Mouse (Mus musculus) limb, embryonic 15.5 days (tissue): Measurements from ENCODE around the gene Gmnc. TPM values are rescaled to one million over a fixed set of nuclear protein-coding genes. Genes with fewer than 3 reads are reported as not detected.

Experiments
- ATAC-seq: fragments of 200-750 bp; cut with Nextera tagmentation; 2 replicates; pipeline ENCODE4 v1.8.0; 2017; ENCODE audit warnings: low read depth, moderate TSS enrichment; ENCODE audit not compliant: insufficient number of reproducible peaks, low FRiP score, low TSS enrichment
- H3K27ac ChIP-seq: fragments of 300-500 bp; sonication (generic); 2 replicates; pipeline ENCODE4 v1.5.1; 2015; ENCODE audit warnings: moderate library complexity, mild to moderate bottlenecking, inconsistent platforms
- H3K27me3 ChIP-seq: fragments of 300-500 bp; sonication (generic); 2 replicates; pipeline ENCODE4 v1.6.1; 2015; ENCODE audit warnings: inconsistent platforms
- H3K36me3 ChIP-seq: fragments of 300-500 bp; sonication (generic); 2 replicates; pipeline ENCODE4 v1.6.1; 2015; ENCODE audit warnings: inconsistent platforms
- H3K4me1 ChIP-seq: fragments of 300-500 bp; sonication (generic); 2 replicates; pipeline ENCODE4 v1.6.1; 2015; ENCODE audit warnings: inconsistent platforms
- H3K4me2 ChIP-seq: fragments of 300-500 bp; sonication (generic); 2 replicates; pipeline ENCODE4 v1.6.1; 2015; ENCODE audit warnings: mild to moderate bottlenecking, inconsistent platforms
- H3K4me3 ChIP-seq: fragments of 300-500 bp; sonication (generic); 2 replicates; pipeline ENCODE4 v1.5.1; 2015; ENCODE audit warnings: mild to moderate bottlenecking, inconsistent platforms
- H3K9ac ChIP-seq: fragments of 300-500 bp; sonication (generic); 2 replicates; pipeline ENCODE4 v1.6.1; 2015; ENCODE audit warnings: inconsistent platforms
- H3K9me3 ChIP-seq: fragments of 300-500 bp; sonication (generic); 2 replicates; pipeline ENCODE4 v1.6.1; 2016; ENCODE audit warnings: inconsistent platforms
- WGBS: fragments of 180-500 bp; shearing (Covaris S2); methylation state at CpG from one replicate; pipeline ENCODE4 v1.1.7; 2015; 5-methylcytosine and 5-hydroxymethylcytosine counted together
- polyA plus RNA-seq: library from polyadenylated mRNA; unstranded; fragments of >200 nt; fragmentation: Nextera tagmentation; extraction: Ambion mirVana; gene quantifications from 2 replicates; pipeline ENCODE4 v1.2.1, GENCODE M21; 2015

Gene Gmnc
- polyA plus RNA-seq, result 0.06 TPM in 1 of 2 replicates, not detected in the other

- no peaks in the 10 kb centered on the region for H3K36me3 ChIP-seq
- H3K4me2 ChIP-seq, result no peak within 1 kb of the TSS
- H3K9ac ChIP-seq, result no peak within 1 kb of the TSS
- no peaks in the 10 kb centered on the region for H3K9me3 ChIP-seq
- 10% methylated on average over 13 of the region's 13 CpGs for WGBS
- H3K4me3 ChIP-seq, result no peak within 1 kb of the TSS
- 0 out of 2 replicates have a peak, but pooled peaks have one; percentile 48 for ATAC-seq
- no peaks in the 10 kb centered on the region for H3K27me3 ChIP-seq
- peaks cover 9% of the 10 kb centered on the region for H3K4me1 ChIP-seq
- no peak within 1 kb of the TSS for H3K27ac ChIP-seq
Observed at GRCm38 (mm10) chr16:26991477-26992300, at the start of gene Gmnc. Gene Gmnc, minus strand, starts transcription at chr16:26991652.

- WGBS, result 89% methylated on average over 2 of the region's 2 CpGs
- Histone ChIP-seq H3K27me3 (no peaks in the 10 kb centered on the region), H3K27ac (no peak overlapping the region), H3K4me2 (no peak overlapping the region), H3K9me3 (no peaks in the 10 kb centered on the region), H3K9ac (no peak overlapping the region), H3K4me3 (no peak overlapping the region), H3K36me3 (no peaks in the 10 kb centered on the region), H3K4me1 (no peaks in the 10 kb centered on the region)
- no peak for ATAC-seq
Observed at GRCm38 (mm10) chr16:27027281-27027680, 35.8 kb upstream of the Gmnc start.

- Histone ChIP-seq H3K4me1 (no peaks in the 10 kb centered on the region), H3K9ac (no peak overlapping the region), H3K4me2 (no peak overlapping the region), H3K9me3 (no peaks in the 10 kb centered on the region), H3K4me3 (no peak overlapping the region), H3K27me3 (no peaks in the 10 kb centered on the region), H3K36me3 (no peaks in the 10 kb centered on the region), H3K27ac (no peak overlapping the region)
- 57% methylated on average over 4 of the region's 4 CpGs for WGBS
- no peak for ATAC-seq
Observed at GRCm38 (mm10) chr16:27026226-27026625, 34.8 kb upstream of the Gmnc start.

DNA sequence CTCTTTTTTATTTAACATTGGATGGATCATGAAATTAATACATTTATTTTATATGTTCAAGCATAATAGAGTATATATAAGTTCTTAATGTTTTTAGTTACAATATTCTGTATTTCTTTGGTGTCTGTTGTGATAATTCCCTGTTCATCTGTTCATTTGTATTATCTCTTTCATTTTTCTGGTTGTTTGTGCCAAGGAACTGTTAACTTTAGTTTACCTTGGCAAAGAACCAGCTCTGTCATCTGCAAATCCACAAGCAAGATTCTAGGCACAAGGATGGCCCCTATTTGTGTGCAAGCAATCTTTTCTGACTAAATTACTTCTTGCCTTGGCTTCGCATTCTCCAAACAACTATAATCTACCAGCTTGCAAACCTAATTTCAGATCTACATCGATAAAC, 31.3 kb upstream of the Gmnc start:
- H3K27me3 ChIP-seq, result no peaks in the 10 kb centered on the region
- no peaks in the 10 kb centered on the region for H3K36me3 ChIP-seq
- no peak overlapping the region for H3K9ac ChIP-seq
- no peaks in the 10 kb centered on the region for H3K4me1 ChIP-seq
- 89% methylated on average over 2 of the region's 2 CpGs for WGBS
- no peak for ATAC-seq
- no peak overlapping the region for H3K27ac ChIP-seq
- H3K9me3 ChIP-seq, result no peaks in the 10 kb centered on the region
- H3K4me2 ChIP-seq, result no peak overlapping the region
- no peak overlapping the region for H3K4me3 ChIP-seq

DNA sequence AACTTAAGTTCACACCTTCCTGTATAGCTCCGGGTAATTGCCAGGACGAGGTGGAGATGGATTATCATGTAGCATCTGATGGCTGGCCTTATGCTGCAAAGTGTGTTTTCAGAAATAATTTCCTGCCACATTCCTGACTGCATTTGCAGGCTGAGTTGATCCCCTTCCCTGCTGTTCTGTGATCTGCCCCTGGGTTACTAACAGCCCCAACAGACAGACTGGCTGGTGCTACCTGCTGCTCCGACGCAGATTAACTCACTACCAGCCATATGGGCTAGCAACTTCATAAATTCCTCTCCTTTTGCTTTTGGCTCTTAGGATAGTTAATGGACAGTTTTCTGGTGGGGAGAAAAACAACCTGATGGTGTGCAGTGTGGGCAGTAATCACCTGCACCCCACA, 25.9 kb upstream of the Gmnc start:
- WGBS, result 21% methylated on average over 4 of the region's 4 CpGs
- Histone ChIP-seq H3K9me3 (no peaks in the 10 kb centered on the region), H3K4me3 (no peak overlapping the region), H3K9ac (no peak overlapping the region), H3K27me3 (no peaks in the 10 kb centered on the region), H3K36me3 (no peaks in the 10 kb centered on the region), H3K27ac (no peak overlapping the region), H3K4me2 (no peak overlapping the region), H3K4me1 (no peaks in the 10 kb centered on the region)
- ATAC-seq, result no peak

DNA sequence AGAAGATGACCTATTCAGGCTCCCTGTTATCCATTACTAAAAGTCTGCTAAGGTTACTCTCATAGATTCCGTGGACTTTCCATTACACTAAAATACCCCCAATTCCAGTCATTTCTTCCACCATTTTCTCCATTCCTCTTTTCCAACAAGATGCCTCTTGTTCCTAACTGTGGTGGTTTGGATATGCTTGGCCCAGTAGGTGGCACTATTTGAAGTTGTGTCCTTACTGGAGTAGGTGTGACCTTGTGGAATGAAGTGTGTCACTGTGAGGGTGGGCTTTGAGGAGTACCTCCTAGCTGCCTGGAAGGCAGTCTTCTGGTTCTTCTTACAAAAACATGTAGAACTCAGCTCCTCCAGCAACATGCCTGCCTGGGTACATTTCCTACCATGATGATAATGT, 11.3 kb upstream of the Gmnc start:
- no peak for ATAC-seq
- no peak overlapping the region for H3K4me2 ChIP-seq

GRCm38 (mm10) chr16:26999563-26999962, 8.1 kb upstream of the Gmnc start:
- Histone ChIP-seq H3K9me3 (no peaks in the 10 kb centered on the region), H3K4me1 (no peaks in the 10 kb centered on the region), H3K4me3 (no peak overlapping the region), H3K36me3 (no peaks in the 10 kb centered on the region), H3K27me3 (no peaks in the 10 kb centered on the region), H3K4me2 (no peak overlapping the region), H3K9ac (no peak overlapping the region), H3K27ac (no peak overlapping the region)
- no peak for ATAC-seq
- WGBS, result 12% methylated on average over 2 of the region's 2 CpGs

More for the DNA sequence above, 11.3 kb upstream of the Gmnc start:
- Histone ChIP-seq H3K4me1 (no peaks in the 10 kb centered on the region), H3K36me3 (no peaks in the 10 kb centered on the region), H3K27me3 (no peaks in the 10 kb centered on the region), H3K4me3 (no peak overlapping the region), H3K27ac (no peak overlapping the region), H3K9ac (no peak overlapping the region), H3K9me3 (no peaks in the 10 kb centered on the region)
- WGBS, result 79% methylated on average over 1 of the region's 1 CpGs

GRCm38 (mm10) chr16:26989415-26990315, 1.8 kb downstream of the Gmnc start:
- H3K9me3 ChIP-seq, result no peaks in the 10 kb centered on the region
- no peaks in the 10 kb centered on the region for H3K36me3 ChIP-seq
- H3K9ac ChIP-seq, result no peak overlapping the region
- ATAC-seq, result no peak
- H3K4me1 ChIP-seq, result peaks cover 9% of the 10 kb centered on the region
- no peak overlapping the region for H3K4me3 ChIP-seq
- no peaks in the 10 kb centered on the region for H3K27me3 ChIP-seq
- 58% methylated on average over 19 of the region's 19 CpGs for WGBS
- no peak overlapping the region for H3K4me2 ChIP-seq
- no peak overlapping the region for H3K27ac ChIP-seq

- WGBS, result 89% methylated on average over 1 of the region's 1 CpGs
- peaks cover 9% of the 10 kb centered on the region for H3K4me1 ChIP-seq
Observed at GRCm38 (mm10) chr16:26988188-26988587, 3.3 kb downstream of the Gmnc start.

DNA sequence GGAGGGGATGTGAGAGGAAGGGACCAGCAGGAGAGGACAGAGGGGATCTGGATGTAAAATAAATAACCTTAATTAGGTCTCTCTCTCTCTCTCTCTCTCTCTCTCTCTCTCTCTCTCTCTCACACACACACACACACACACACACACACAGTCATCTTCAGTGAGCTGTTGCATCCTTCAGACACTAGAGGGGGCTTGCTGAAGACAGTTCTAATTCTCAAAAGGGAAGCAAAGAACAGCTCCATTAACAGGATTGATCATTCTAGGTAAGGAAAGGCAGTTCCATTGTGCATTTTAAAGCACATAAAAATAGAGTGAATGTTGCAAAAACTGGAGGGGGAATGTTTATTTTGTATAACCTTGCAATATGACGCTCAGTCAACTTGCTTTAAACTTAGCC, 5.7 kb downstream of the Gmnc start:
- Histone ChIP-seq H3K27me3 (no peaks in the 10 kb centered on the region), H3K9me3 (no peaks in the 10 kb centered on the region), H3K4me2 (no peak overlapping the region), H3K4me3 (no peak overlapping the region), H3K36me3 (no peaks in the 10 kb centered on the region), H3K4me1 (0 out of 2 replicates have a peak, but pooled peaks cover 2% of the 10 kb centered on the region), H3K9ac (no peak overlapping the region), H3K27ac (no peak overlapping the region)
- no peak for ATAC-seq
- 78% methylated on average over 1 of the region's 1 CpGs for WGBS

More at GRCm38 (mm10) chr16:26988188-26988587, 3.3 kb downstream of the Gmnc start:
- Histone ChIP-seq H3K27me3 (no peaks in the 10 kb centered on the region), H3K9ac (no peak overlapping the region), H3K9me3 (no peaks in the 10 kb centered on the region), H3K4me3 (no peak overlapping the region), H3K27ac (no peak overlapping the region), H3K36me3 (no peaks in the 10 kb centered on the region), H3K4me2 (no peak overlapping the region)
- no peak for ATAC-seq

GRCm38 (mm10) chr16:26982112-26982511, 9.3 kb downstream of the Gmnc start:
- WGBS, result 33% methylated on average over 3 of the region's 3 CpGs
- Histone ChIP-seq H3K9ac (no peak overlapping the region), H3K4me3 (no peak overlapping the region), H3K9me3 (no peaks in the 10 kb centered on the region), H3K36me3 (no peaks in the 10 kb centered on the region), H3K4me1 (no peaks in the 10 kb centered on the region), H3K4me2 (no peak overlapping the region), H3K27ac (no peak overlapping the region), H3K27me3 (no peaks in the 10 kb centered on the region)
- no peak for ATAC-seq

DNA sequence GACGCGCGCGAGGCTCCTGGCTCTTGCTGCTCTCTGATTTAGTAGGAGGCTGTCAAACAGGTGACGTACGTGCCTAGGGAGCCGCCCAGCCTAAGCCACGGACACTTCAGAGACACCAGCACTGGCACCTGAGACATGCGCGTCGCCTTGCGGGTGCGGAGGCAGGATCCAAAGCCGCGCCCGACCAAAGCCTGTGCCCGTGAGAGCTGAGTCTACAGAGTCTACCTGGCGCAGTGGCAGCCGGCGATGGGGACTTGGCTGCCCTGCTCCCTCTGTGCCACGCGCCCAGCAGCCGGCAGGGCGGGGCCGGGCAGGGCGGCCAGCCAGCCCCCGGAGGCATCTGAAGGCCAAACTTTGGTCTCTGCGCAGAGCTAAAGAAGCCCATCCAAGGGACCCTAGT, 23.5 kb downstream of the Gmnc start:
- peaks cover 11% of the 10 kb centered on the region for H3K27me3 ChIP-seq
- WGBS, result under 1% methylated on average over 28 of the region's 28 CpGs
- peak overlapping the region; percentile 32 for H3K4me3 ChIP-seq
- H3K4me1 ChIP-seq, result peaks cover 7% of the 10 kb centered on the region
- no peak overlapping the region for H3K27ac ChIP-seq
- H3K36me3 ChIP-seq, result no peaks in the 10 kb centered on the region
- no peak for ATAC-seq
- no peaks in the 10 kb centered on the region for H3K9me3 ChIP-seq
- H3K9ac ChIP-seq, result 0 out of 2 replicates have a peak overlapping the region, but pooled peaks have one; percentile 2
- peak overlapping the region; percentile 64 for H3K4me2 ChIP-seq
